In genomic region chr5:118171665-118172064, GRCm38 (mm10) we compare ENCODE assay signal across 8 mouse cellular contexts. TPM values are rescaled to one million over a fixed set of nuclear protein-coding genes. Genes with fewer than 3 reads are reported as not detected.
DNase-seq lines count a peak whose midpoint lies in the region; ATAC-seq and TF ChIP-seq lines count a peak whose summit lies in the region.

No protein-coding gene starts in this region.

- intact Hi-C loops in heart, postnatal 36 days (cut with DNase I), result loop anchor here (5.0 kb wide), 1 partner anchor 76 kb away; the partner anchor contains the start of genes 2410131K14Rik and Rnft2

- H3K4me1 ChIP-seq in heart, embryonic 16.5 days (ENCODE audit: control insufficient read depth, insufficient read depth, low read length), result peaks cover 19% of the 10 kb centered on the region
- 0 out of 2 replicates have a peak, but pooled peaks cover 5% of the 10 kb centered on the region for H3K4me1 ChIP-seq in brown adipose tissue, adult 24 weeks (ENCODE audit: control insufficient read depth, insufficient read depth, insufficient read length, low read length)
- peaks cover 10% of the 10 kb centered on the region for H3K4me1 ChIP-seq in hindbrain, embryonic 14.5 days (replicated peaks; ENCODE audit: control insufficient read depth, insufficient read depth, low read length)
- H3K4me1 ChIP-seq in liver, postnatal 0 days (ENCODE audit: insufficient read depth), result peaks cover 13% of the 10 kb centered on the region
- H3K4me1 ChIP-seq in kidney, adult 2 months (ENCODE audit: control insufficient read depth, insufficient read depth, low read length), result peaks cover 2% of the 10 kb centered on the region; the same call in 1 of the 2 replicates

- peak overlapping the region; percentile 59 for H3K4me3 ChIP-seq in heart, embryonic 16.5 days (ENCODE audit: low read length)
- peak overlapping the region; percentile 59 for H3K4me3 ChIP-seq in brown adipose tissue, adult 24 weeks (ENCODE audit: insufficient read depth, low read depth, low read length)
- peak overlapping the region; percentile 53 for H3K4me3 ChIP-seq in hindbrain, embryonic 14.5 days (replicated peaks; ENCODE audit: low read length)
- H3K4me3 ChIP-seq in liver, postnatal 0 days (ENCODE audit: low read depth, low read length), result peak overlapping the region; percentile 42
- no peak overlapping the region; the same call in 1 of the 2 replicates for H3K4me3 ChIP-seq in kidney, adult 2 months (ENCODE audit: insufficient read depth, low read depth, low read length)

- H3K27ac ChIP-seq in heart, embryonic 16.5 days (ENCODE audit: low read length), result no peak overlapping the region
- H3K27ac ChIP-seq in brown adipose tissue, adult 24 weeks (replicated peaks; ENCODE audit: low read depth, low read length), result no peak overlapping the region
- H3K27ac ChIP-seq in hindbrain, embryonic 14.5 days, result no peak overlapping the region
- no peak overlapping the region for H3K27ac ChIP-seq in liver, postnatal 0 days (ENCODE audit: low read depth)
- no peak overlapping the region for H3K27ac ChIP-seq in kidney, adult 2 months (ENCODE audit: insufficient read depth, low read depth, low read length)

- TF ChIP-seq POLR2A in kidney, adult 2 months (IDR thresholded peaks at IDR 0.05; ENCODE audit: low read depth, low read length), result no peak

- peak overlapping the region; percentile 31 for H3K9ac ChIP-seq in heart, embryonic 16.5 days (ENCODE audit: low read length)
- H3K9ac ChIP-seq in hindbrain, embryonic 14.5 days, result peak overlapping the region; percentile 42
- H3K9ac ChIP-seq in liver, postnatal 0 days (replicated peaks), result no peak overlapping the region

- 1% methylated on average over 36 of the region's 36 CpGs for WGBS in heart, embryonic 16.5 days
- under 1% methylated on average over 35 of the region's 36 CpGs for WGBS in hindbrain, embryonic 14.5 days
- under 1% methylated on average over 36 of the region's 36 CpGs for WGBS in liver, postnatal 0 days (ENCODE audit: insufficient replicate concordance)
- 1% methylated on average over 36 of the region's 36 CpGs for WGBS in kidney, adult 2 months

- no peak for DNase-seq in heart, postnatal 36 days
- DNase-seq in hindbrain, embryonic 14.5 days (ENCODE audit: low spot score), result no peak
- no peak for DNase-seq in liver, postnatal 0 days
- DNase-seq in kidney, adult 2 months, result no peak
- DNase-seq in cerebellum, adult 11 months, result no peak

- TF ChIP-seq CTCF in liver, postnatal 0 days (IDR thresholded peaks at IDR 0.05; ENCODE audit: low read depth), result no peak
- TF ChIP-seq CTCF in kidney, adult 2 months (conservative IDR thresholded peaks at IDR 0.05; ENCODE audit: insufficient read depth, insufficient read length, low read depth, low read length), result no peak

- no peak for TF ChIP-seq EP300 in liver, postnatal 0 days (IDR thresholded peaks at IDR 0.05; ENCODE audit: low read depth)

- peaks cover 5% of the 10 kb centered on the region for H3K9me3 ChIP-seq in heart, embryonic 16.5 days (replicated peaks; ENCODE audit: control insufficient read depth, low read length)
- H3K9me3 ChIP-seq in hindbrain, embryonic 14.5 days (ENCODE audit: control insufficient read depth, low read length), result 0 out of 2 replicates have a peak, but pooled peaks cover 4% of the 10 kb centered on the region
- peaks cover 4% of the 10 kb centered on the region; the same call in 1 of the 2 replicates for H3K9me3 ChIP-seq in liver, postnatal 0 days (ENCODE audit: low read length)

- H3K27me3 ChIP-seq in heart, embryonic 16.5 days (ENCODE audit: control insufficient read depth, insufficient read depth, low read length), result peaks cover 73% of the 10 kb centered on the region
- peaks cover 74% of the 10 kb centered on the region for H3K27me3 ChIP-seq in hindbrain, embryonic 14.5 days (ENCODE audit: control insufficient read depth, insufficient read depth, low read length)
- peaks cover 75% of the 10 kb centered on the region for H3K27me3 ChIP-seq in liver, postnatal 0 days (ENCODE audit: insufficient read depth, low read length)
- H3K27me3 ChIP-seq in kidney, adult 2 months (replicated peaks; ENCODE audit: control insufficient read depth, insufficient read depth, low read length), result peaks cover 12% of the 10 kb centered on the region

- H3K36me3 ChIP-seq in heart, embryonic 16.5 days (ENCODE audit: control insufficient read depth, insufficient read depth), result no peaks in the 10 kb centered on the region
- no peaks in the 10 kb centered on the region for H3K36me3 ChIP-seq in hindbrain, embryonic 14.5 days (replicated peaks; ENCODE audit: control insufficient read depth, insufficient read depth)
- H3K36me3 ChIP-seq in liver, postnatal 0 days (replicated peaks; ENCODE audit: insufficient read depth, low read length), result no peaks in the 10 kb centered on the region
- H3K36me3 ChIP-seq in kidney, adult 2 months (ENCODE audit: control insufficient read depth, insufficient read depth, low read length), result no peaks in the 10 kb centered on the region

- no peak for ATAC-seq in heart, embryonic 16.5 days (replicated peaks; ENCODE audit: extremely low read depth, insufficient read depth, low FRiP score)
- no peak for ATAC-seq in hindbrain, embryonic 14.5 days (ENCODE audit: low FRiP score)
- ATAC-seq in liver, postnatal 0 days, result no peak
- no peak for ATAC-seq in inflammation-experienced regulatory T-cells, adult 6 months

- H3K4me2 ChIP-seq in heart, embryonic 16.5 days (ENCODE audit: low read depth, low read length), result peak overlapping the region; percentile 77
- peak overlapping the region; percentile 95 for H3K4me2 ChIP-seq in hindbrain, embryonic 14.5 days (replicated peaks)
- peak overlapping the region; percentile 69 for H3K4me2 ChIP-seq in liver, postnatal 0 days (ENCODE audit: low read depth, low read length)

RNA-seq across cellular contexts. Expression of gene Hrk, which starts 7.2 kb away (rescaled TPM):
- 0.08 TPM in 1 of 2 replicates, not detected in the other for polyA plus RNA-seq in heart, embryonic 16.5 days (2015; fragmentation: Nextera tagmentation; extraction: Ambion mirVana)
- total RNA-seq in heart, postnatal 36 days (2021), result under 1 TPM; 0.44 to 0.62 TPM
- polyA plus RNA-seq in brown adipose tissue, adult 24 weeks (2012; ENCODE audit: insufficient read depth, insufficient read length, missing spikeins), result not detected in 2 replicates
- 3.4 and 4.3 TPM in 2 replicates for polyA plus RNA-seq in hindbrain, embryonic 14.5 days (2014; fragmentation: Nextera tagmentation; extraction: Ambion mirVana)
- polyA plus RNA-seq in liver, postnatal 0 days (2015; fragmentation: Nextera tagmentation; extraction: Ambion mirVana), result not detected in 2 replicates
- polyA plus RNA-seq in inflammation-experienced regulatory T-cells, adult 6 months (2017; shearing (Covaris generic)), result under 1 TPM in 1 of 3 experiments, not detected in 2; 0.54 TPM
- polyA plus RNA-seq in kidney, adult 2 months (2012; rRNA removed), result 0.01 and 0.02 TPM in 2 replicates

RNA-seq across cellular contexts. Expression of gene Fbxw8, which starts 16.4 kb away (rescaled TPM):
- polyA plus RNA-seq in heart, embryonic 16.5 days (2015; fragmentation: Nextera tagmentation; extraction: Ambion mirVana), result 18.6 and 21.6 TPM in 2 replicates
- total RNA-seq in heart, postnatal 36 days (2021), result 10 to 100 TPM; 39.0 to 42.7 TPM
- polyA plus RNA-seq in brown adipose tissue, adult 24 weeks (2012; ENCODE audit: insufficient read depth, insufficient read length, missing spikeins), result 18.4 and 27.2 TPM in 2 replicates
- polyA plus RNA-seq in hindbrain, embryonic 14.5 days (2014; fragmentation: Nextera tagmentation; extraction: Ambion mirVana), result 21.0 TPM in 2 replicates
- polyA plus RNA-seq in liver, postnatal 0 days (2015; fragmentation: Nextera tagmentation; extraction: Ambion mirVana), result 6.3 and 7.1 TPM in 2 replicates
- polyA plus RNA-seq in inflammation-experienced regulatory T-cells, adult 6 months (2017; shearing (Covaris generic)), result 1 to 10 TPM; 3.2 to 3.5 (median 3.3) TPM
- 60.8 and 64.8 TPM in 2 replicates for polyA plus RNA-seq in kidney, adult 2 months (2012; rRNA removed)
